Mouse (Mus musculus) lung, embryonic 15.5 days (tissue): ENCODE data around the gene Nkx6-2. TPM values are rescaled to one million over a fixed set of nuclear protein-coding genes. Genes with fewer than 3 reads are reported as not detected.

Experiments used
- ATAC-seq: fragments of 200-750 bp; cut with Nextera tagmentation; 2 replicates; pipeline ENCODE4 v1.8.0; 2017; ENCODE audit warnings: moderate number of reproducible peaks, borderline replicate concordance; ENCODE audit not compliant: low FRiP score, low TSS enrichment; ENCODE audit errors: extremely low read depth
- H3K27ac ChIP-seq: fragments of 300-500 bp; sonication (generic); 2 replicates; pipeline ENCODE4 v1.5.1; 2015; ENCODE audit warnings: moderate library complexity, mild to moderate bottlenecking, inconsistent platforms
- H3K27me3 ChIP-seq: fragments of 300-500 bp; sonication (generic); 2 replicates; pipeline ENCODE4 v1.6.1; 2015; ENCODE audit warnings: inconsistent platforms
- H3K36me3 ChIP-seq: fragments of 300-500 bp; sonication (generic); 2 replicates; pipeline ENCODE4 v1.6.1; 2015; ENCODE audit warnings: inconsistent platforms
- H3K4me1 ChIP-seq: fragments of 300-500 bp; sonication (generic); 2 replicates; pipeline ENCODE4 v1.6.1; 2015; ENCODE audit warnings: inconsistent platforms
- H3K4me2 ChIP-seq: fragments of 300-500 bp; sonication (generic); 2 replicates; pipeline ENCODE4 v1.6.1; 2015; ENCODE audit warnings: inconsistent platforms, mild to moderate bottlenecking, moderate library complexity
- H3K4me3 ChIP-seq: fragments of 300-500 bp; sonication (generic); 2 replicates; pipeline ENCODE4 v1.5.1; 2015; ENCODE audit warnings: mild to moderate bottlenecking, inconsistent platforms
- H3K9ac ChIP-seq: fragments of 300-500 bp; sonication (generic); 2 replicates; pipeline ENCODE4 v1.6.1; 2015; ENCODE audit warnings: inconsistent platforms
- H3K9me3 ChIP-seq: fragments of 300-500 bp; sonication (generic); 2 replicates; pipeline ENCODE4 v1.6.1; 2016; ENCODE audit warnings: inconsistent platforms
- WGBS: fragments of 180-500 bp; shearing (Covaris S2); methylation state at CpG from one replicate; pipeline ENCODE4 v1.1.7; 2015; 5-methylcytosine and 5-hydroxymethylcytosine counted together
- polyA plus RNA-seq: library from polyadenylated mRNA; unstranded; fragments of >200 nt; fragmentation: Nextera tagmentation; extraction: Ambion mirVana; gene quantifications from 2 replicates; pipeline ENCODE4 v1.2.1, GENCODE M21; 2015

Nkx6-2 gene
- polyA plus RNA-seq, 1 experiment from 2014 or later = 0.20 TPM

DNA sequence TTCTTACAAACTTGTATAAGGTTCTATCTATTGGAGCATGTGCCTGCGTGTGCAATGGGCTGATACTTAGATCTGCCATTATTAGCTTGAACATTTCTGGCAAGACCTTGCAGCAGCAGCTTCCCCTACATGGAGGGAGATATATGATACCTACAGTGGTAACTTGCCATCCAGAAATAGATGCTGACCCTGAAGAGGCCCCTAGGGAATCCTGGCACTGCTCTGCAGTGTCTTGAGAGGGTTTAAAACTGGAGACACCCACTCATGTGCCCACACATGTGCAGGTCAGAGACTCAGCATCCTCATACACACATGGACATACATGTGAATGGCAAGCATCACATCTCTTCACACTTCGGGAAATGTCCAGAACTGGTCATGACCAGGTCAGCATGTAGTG lies 18.4 kb downstream of the Nkx6-2 start:
- no peak overlapping the region for H3K9ac ChIP-seq
- H3K9me3 ChIP-seq = no peaks in the 10 kb centered on the region
- H3K27me3 ChIP-seq = no peaks in the 10 kb centered on the region
- peaks cover 9% of the 10 kb centered on the region; the same call in 1 of the 2 replicates for H3K36me3 ChIP-seq
- H3K4me3 ChIP-seq = no peak overlapping the region
- WGBS = 91% methylated on average over 2 of the region's 2 CpGs
- no peak overlapping the region for H3K4me2 ChIP-seq
- no peaks in the 10 kb centered on the region for H3K4me1 ChIP-seq
- ATAC-seq = no peak
- no peak overlapping the region for H3K27ac ChIP-seq

- H3K36me3 ChIP-seq = peaks cover 13% of the 10 kb centered on the region; the same call in 1 of the 2 replicates
- no peak overlapping the region for H3K4me3 ChIP-seq
- no peak overlapping the region for H3K4me2 ChIP-seq
- H3K27ac ChIP-seq = no peak overlapping the region
- no peaks in the 10 kb centered on the region for H3K27me3 ChIP-seq
- H3K9ac ChIP-seq = no peak overlapping the region
- no peak for ATAC-seq
- H3K9me3 ChIP-seq = no peaks in the 10 kb centered on the region
- no peaks in the 10 kb centered on the region for H3K4me1 ChIP-seq
- WGBS = 63% methylated on average over 4 of the region's 4 CpGs
These were observed 19.2 kb downstream of the Nkx6-2 start for GRCm38 (mm10) chr7:139563425-139563824.

DNA sequence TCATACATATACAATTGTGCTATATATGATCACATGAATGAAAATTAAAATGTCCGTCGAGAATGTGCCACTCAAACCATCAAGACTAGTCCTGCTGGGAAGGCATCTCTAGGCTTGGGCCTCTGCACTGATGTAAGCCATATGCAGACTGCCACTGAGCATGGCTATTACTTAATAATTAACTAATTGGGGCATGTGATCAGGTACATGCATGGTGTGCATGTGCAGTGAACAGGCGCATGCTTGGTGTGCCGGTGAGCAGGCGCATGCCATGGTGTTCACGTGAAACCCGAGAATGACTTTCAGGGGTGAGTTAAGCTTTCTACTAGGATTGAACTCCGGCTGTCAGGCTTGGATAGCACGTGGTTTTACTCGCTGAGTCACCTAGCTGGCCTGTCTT lies 22.9 kb downstream of the Nkx6-2 start:
- no peak overlapping the region for H3K4me3 ChIP-seq
- H3K9ac ChIP-seq = no peak overlapping the region
- H3K27ac ChIP-seq = no peak overlapping the region
- peaks cover 13% of the 10 kb centered on the region; the same call in 1 of the 2 replicates for H3K36me3 ChIP-seq
- no peaks in the 10 kb centered on the region for H3K9me3 ChIP-seq
- no peaks in the 10 kb centered on the region for H3K27me3 ChIP-seq
- ATAC-seq = no peak
- H3K4me2 ChIP-seq = no peak overlapping the region
- 91% methylated on average over 10 of the region's 10 CpGs for WGBS
- no peaks in the 10 kb centered on the region for H3K4me1 ChIP-seq

GRCm38 (mm10) chr7:139556746-139557526 lies 25.7 kb downstream of the Nkx6-2 start:
- Histone ChIP-seq H3K36me3 (peaks cover 11% of the 10 kb centered on the region; the same call in 1 of the 2 replicates), H3K27me3 (no peaks in the 10 kb centered on the region), H3K4me2 (no peak overlapping the region), H3K4me3 (no peak overlapping the region), H3K4me1 (no peaks in the 10 kb centered on the region), H3K9me3 (no peaks in the 10 kb centered on the region), H3K27ac (no peak overlapping the region), H3K9ac (no peak overlapping the region)
- ATAC-seq = no peak
- WGBS = 68% methylated on average over 10 of the region's 10 CpGs

- H3K9me3 ChIP-seq = no peaks in the 10 kb centered on the region
- no peak overlapping the region for H3K27ac ChIP-seq
- no peak overlapping the region for H3K4me2 ChIP-seq
- peaks cover 11% of the 10 kb centered on the region; the same call in 1 of the 2 replicates for H3K36me3 ChIP-seq
- no peak for ATAC-seq
- no peak overlapping the region for H3K4me3 ChIP-seq
- 73% methylated on average over 5 of the region's 5 CpGs for WGBS
- H3K9ac ChIP-seq = no peak overlapping the region
- H3K27me3 ChIP-seq = no peaks in the 10 kb centered on the region
- no peaks in the 10 kb centered on the region for H3K4me1 ChIP-seq
These were observed 26.3 kb downstream of the Nkx6-2 start for GRCm38 (mm10) chr7:139556331-139556730.

- no peak for ATAC-seq
- WGBS = 82% methylated on average over 2 of the region's 2 CpGs
- H3K27me3 ChIP-seq = no peaks in the 10 kb centered on the region
These were observed 31.1 kb downstream of the Nkx6-2 start for GRCm38 (mm10) chr7:139551519-139551918.

GRCm38 (mm10) chr7:139550086-139550783 lies 32.4 kb downstream of the Nkx6-2 start:
- no peaks in the 10 kb centered on the region for H3K27me3 ChIP-seq
- no peaks in the 10 kb centered on the region for H3K36me3 ChIP-seq
- no peak overlapping the region for H3K4me3 ChIP-seq
- no peak for ATAC-seq
- WGBS = 87% methylated on average over 3 of the region's 3 CpGs
- no peak overlapping the region for H3K27ac ChIP-seq
- no peaks in the 10 kb centered on the region for H3K9me3 ChIP-seq
- H3K4me2 ChIP-seq = no peak overlapping the region
- no peaks in the 10 kb centered on the region for H3K4me1 ChIP-seq
- no peak overlapping the region for H3K9ac ChIP-seq

More at GRCm38 (mm10) chr7:139551519-139551918, 31.1 kb downstream of the Nkx6-2 start:
- H3K4me3 ChIP-seq = no peak overlapping the region
- no peak overlapping the region for H3K27ac ChIP-seq
- no peaks in the 10 kb centered on the region for H3K9me3 ChIP-seq
- H3K4me2 ChIP-seq = no peak overlapping the region
- no peak overlapping the region for H3K9ac ChIP-seq
- no peaks in the 10 kb centered on the region for H3K36me3 ChIP-seq
- H3K4me1 ChIP-seq = no peaks in the 10 kb centered on the region

DNA sequence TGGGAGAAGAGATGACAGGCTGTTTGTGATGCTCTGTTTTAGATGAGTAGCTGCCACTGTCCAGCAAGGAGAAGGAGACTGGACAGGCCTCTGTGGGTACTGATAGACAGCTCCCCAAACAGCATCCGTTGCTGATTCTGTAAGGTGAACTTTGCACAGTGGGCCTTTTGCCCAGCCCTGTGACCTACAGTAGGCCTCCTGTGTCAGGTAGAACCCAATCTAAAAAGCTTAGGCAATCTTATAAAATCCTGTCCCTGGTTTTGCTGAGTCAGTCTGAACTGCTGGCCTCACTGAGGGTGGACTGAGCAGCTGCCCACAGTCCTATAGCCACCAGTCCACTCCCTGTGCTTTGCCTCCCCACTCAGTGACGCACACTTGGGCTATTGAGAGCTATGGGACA lies 35.3 kb downstream of the Nkx6-2 start:
- Histone ChIP-seq H3K4me1 (no peaks in the 10 kb centered on the region), H3K9ac (no peak overlapping the region), H3K27me3 (no peaks in the 10 kb centered on the region), H3K27ac (no peak overlapping the region), H3K9me3 (no peaks in the 10 kb centered on the region), H3K36me3 (no peaks in the 10 kb centered on the region), H3K4me3 (no peak overlapping the region), H3K4me2 (no peak overlapping the region)
- ATAC-seq = no peak
- 71% methylated on average over 2 of the region's 2 CpGs for WGBS

DNA sequence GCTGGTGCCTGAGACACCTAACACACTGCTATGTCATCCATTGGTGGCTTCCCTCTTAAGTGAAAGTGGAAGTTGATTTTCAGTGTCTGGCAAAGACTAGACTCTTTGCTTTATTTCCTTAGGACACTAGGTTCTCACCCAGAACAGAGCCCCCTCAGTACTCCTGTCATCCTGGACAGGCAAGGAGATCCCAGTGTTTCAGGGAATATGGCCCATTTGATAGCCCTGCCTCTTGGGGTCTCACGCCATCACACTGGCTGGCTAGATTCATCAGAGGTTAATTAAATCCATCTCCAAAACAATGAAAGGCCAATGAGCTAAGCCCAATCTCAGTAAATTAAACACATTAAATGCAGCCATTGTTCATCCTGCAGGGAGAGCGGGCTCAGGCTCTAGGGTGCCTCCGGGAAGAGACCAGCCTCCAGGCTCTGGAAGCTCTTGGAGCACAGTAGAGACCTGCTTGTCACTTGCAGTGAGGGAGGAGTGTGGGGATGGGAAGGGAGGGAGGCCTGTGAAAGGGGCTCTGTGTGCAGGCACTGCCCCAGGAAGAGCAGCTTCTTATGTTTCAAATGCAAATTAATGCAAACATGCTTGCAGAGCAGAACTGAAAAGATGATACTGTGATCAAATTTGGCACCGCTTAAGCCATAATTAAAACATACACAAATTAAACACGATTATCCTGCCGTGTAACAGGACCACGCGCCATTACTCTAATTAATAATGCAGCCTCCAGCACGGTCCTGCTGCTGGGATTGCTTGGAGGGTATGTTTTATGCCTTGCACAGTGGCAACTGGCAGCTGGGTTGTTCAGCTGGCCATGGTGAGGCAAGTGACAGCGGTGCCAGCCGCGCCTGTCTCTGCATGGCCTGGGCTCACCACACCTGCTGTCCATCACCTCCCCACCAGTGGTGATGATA lies 37.6 kb downstream of the Nkx6-2 start:
- no peak for ATAC-seq
- no peak overlapping the region for H3K9ac ChIP-seq
- no peak overlapping the region for H3K27ac ChIP-seq
- H3K4me3 ChIP-seq = no peak overlapping the region
- H3K27me3 ChIP-seq = no peaks in the 10 kb centered on the region
- H3K36me3 ChIP-seq = 0 out of 2 replicates have a peak, but pooled peaks cover 4% of the 10 kb centered on the region
- 80% methylated on average over 12 of the region's 12 CpGs for WGBS
- H3K9me3 ChIP-seq = no peaks in the 10 kb centered on the region
- no peaks in the 10 kb centered on the region for H3K4me1 ChIP-seq
- H3K4me2 ChIP-seq = no peak overlapping the region

DNA sequence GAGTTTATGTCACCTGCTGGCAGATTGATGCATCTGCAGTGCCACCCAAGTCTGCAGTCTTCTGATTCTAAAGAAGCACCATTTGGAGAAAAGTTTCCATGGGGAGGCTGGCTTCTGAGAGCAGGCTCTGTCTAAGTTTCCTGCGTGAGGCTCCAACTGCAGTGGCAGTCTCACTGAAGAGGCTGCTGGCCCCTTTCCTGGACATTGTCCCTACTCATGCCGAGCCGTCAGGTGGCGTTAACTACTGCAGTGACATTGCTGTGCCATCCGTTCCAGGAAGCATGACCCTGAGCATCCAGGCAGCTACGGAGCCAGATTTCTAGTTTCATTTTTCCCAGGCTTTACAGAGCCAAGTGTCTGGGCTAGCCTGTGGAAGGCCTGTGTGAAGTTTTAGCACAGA lies 41.2 kb downstream of the Nkx6-2 start:
- Histone ChIP-seq H3K27ac (no peak overlapping the region), H3K4me1 (no peaks in the 10 kb centered on the region), H3K27me3 (no peaks in the 10 kb centered on the region), H3K9me3 (no peaks in the 10 kb centered on the region), H3K36me3 (0 out of 2 replicates have a peak, but pooled peaks cover 4% of the 10 kb centered on the region), H3K4me3 (no peak overlapping the region), H3K4me2 (no peak overlapping the region), H3K9ac (no peak overlapping the region)
- no peak for ATAC-seq
- WGBS = 82% methylated on average over 6 of the region's 6 CpGs

- no peak for ATAC-seq
- no peak overlapping the region for H3K4me2 ChIP-seq
- no peak overlapping the region for H3K4me3 ChIP-seq
- H3K27ac ChIP-seq = no peak overlapping the region
- H3K4me1 ChIP-seq = no peaks in the 10 kb centered on the region
- no peak overlapping the region for H3K9ac ChIP-seq
- no peaks in the 10 kb centered on the region for H3K9me3 ChIP-seq
- H3K27me3 ChIP-seq = no peaks in the 10 kb centered on the region
- WGBS = 80% methylated on average over 1 of the region's 1 CpGs
- H3K36me3 ChIP-seq = 0 out of 2 replicates have a peak, but pooled peaks cover 4% of the 10 kb centered on the region
These were observed 42.0 kb downstream of the Nkx6-2 start for GRCm38 (mm10) chr7:139540601-139541000.
